Mouse (Mus musculus) liver, embryonic 14.5 days (tissue): ENCODE data around the gene Mpnd. TPM values are rescaled to one million over a fixed set of nuclear protein-coding genes. Genes with fewer than 3 reads are reported as not detected.
A peak's percentile ranks its signal among the peaks of the same experiment; 100 is the strongest.

Experiments
- ATAC-seq: fragments of 200-750 bp; cut with Nextera tagmentation; 2 replicates; pipeline ENCODE4 v1.8.0; 2017; ENCODE audit warnings: moderate number of reproducible peaks, mild to moderate bottlenecking, moderate library complexity; ENCODE audit not compliant: insufficient read depth
- DNase-seq, 3 experiments: peaks; one replicate each; pipeline ENCODE4 v3.0.0-alpha.2; 2012 to 2013; ENCODE audit warnings: low read depth in 3 of 3, low spot score in 3 of 3
- H3K27ac ChIP-seq: fragments of 300-500 bp; sonication (generic); 2 replicates; pipeline ENCODE4 v1.5.1; 2014; ENCODE audit warnings: moderate library complexity, mild to moderate bottlenecking, control low read depth, inconsistent platforms
- H3K27me3 ChIP-seq: fragments of 300-500 bp; sonication (generic); 2 replicates; pipeline ENCODE4 v1.6.1; 2014; ENCODE audit warnings: mild to moderate bottlenecking, low read length, moderate library complexity; ENCODE audit not compliant: control insufficient read depth, insufficient read depth
- H3K36me3 ChIP-seq: fragments of 300-500 bp; sonication (generic); replicated peaks from 2 replicates; pipeline ENCODE4 v1.6.1; 2014; ENCODE audit warnings: low read depth; ENCODE audit not compliant: control insufficient read depth, insufficient read depth
- H3K4me1 ChIP-seq, 2 experiments: fragments of 200-500 bp in 1 of 2; fragments of 300-500 bp in 1 of 2; sonication (generic) in 1 of 2; replicated peaks; 2 replicates each; pipeline ENCODE4 v1.6.1; 2012 to 2014; ENCODE audit warnings: antibody characterized with exemption in 1 of 2, inconsistent platforms in 1 of 2, low read length in 1 of 2; ENCODE audit not compliant: control insufficient read depth in 2 of 2, insufficient read depth in 2 of 2
- H3K4me2 ChIP-seq: fragments of 300-500 bp; sonication (generic); 2 replicates; pipeline ENCODE4 v1.6.1; 2014; ENCODE audit warnings: low read depth, mild to moderate bottlenecking, control low read depth, moderate library complexity
- H3K4me3 ChIP-seq, 2 experiments: fragments of 200-500 bp in 1 of 2; fragments of 300-500 bp in 1 of 2; sonication (generic) in 1 of 2; 2 replicates each; pipeline ENCODE4 v1.5.1; 2012 to 2014; ENCODE audit warnings: low read depth in 2 of 2, low read length in 2 of 2, mild to moderate bottlenecking in 2 of 2, control low read depth in 1 of 2, inconsistent platforms in 1 of 2, moderate library complexity in 1 of 2; ENCODE audit not compliant: insufficient read depth in 1 of 2
- H3K9ac ChIP-seq: fragments of 300-500 bp; sonication (generic); replicated peaks from 2 replicates; pipeline ENCODE4 v1.6.1; 2014; ENCODE audit warnings: mild to moderate bottlenecking, control low read depth, moderate library complexity
- H3K9me3 ChIP-seq: fragments of 300-500 bp; sonication (generic); 2 replicates; pipeline ENCODE4 v1.6.1; 2016; ENCODE audit warnings: low read length, mixed read lengths; ENCODE audit not compliant: control insufficient read depth
- CTCF ChIP-seq: IDR thresholded peaks from 2 replicates; pipeline ENCODE4 v1.5.1; 2016; ENCODE audit warnings: antibody characterized with exemption, low read depth, control low read depth
- EP300 ChIP-seq: IDR thresholded peaks from 2 replicates; pipeline ENCODE4 v1.6.1; 2016; ENCODE audit warnings: antibody characterized with exemption, low read depth
- WGBS: fragments of 180-500 bp; shearing (Covaris S2); extraction: QIAGEN DNeasy Blood & Tissue Kit; methylation state at CpG from one replicate; pipeline ENCODE4 v1.1.7; 2014; ENCODE audit not compliant: insufficient replicate concordance; 5-methylcytosine and 5-hydroxymethylcytosine counted together
- polyA plus RNA-seq, 2 experiments: library from polyadenylated mRNA; depleted of rRNA in 1 of 2; stranded (reverse) in 1 of 2; unstranded in 1 of 2; fragments of >200 nt; fragmentation: Nextera tagmentation in 1 of 2; extraction: Ambion mirVana in 1 of 2; gene quantifications; 2 replicates each; pipeline versions ENCODE4 v1.2.1 to v1.2.3; 2012 to 2014

The Mpnd gene
- polyA plus RNA-seq, 2 experiments, result 12.9 to 15.7 TPM

GRCm38 (mm10) chr17:56032127-56032733 lies 26.7 kb downstream of the Mpnd start:
- Histone ChIP-seq H3K4me3 (no peak overlapping the region), H3K9me3 (no peaks in the 10 kb centered on the region), H3K4me2 (no peak overlapping the region; the same call in 1 of the 2 replicates), H3K36me3 (no peaks in the 10 kb centered on the region), H3K9ac (no peak overlapping the region), H3K27ac (no peak overlapping the region), H3K27me3 (no peaks in the 10 kb centered on the region), H3K4me1 (peaks cover 12 to 28% of the 10 kb centered on the region in 2 experiments)
- WGBS, result 74% methylated on average over 6 of the region's 6 CpGs
- TF ChIP-seq CTCF (no peak), EP300 (no peak)
- DNase-seq (no peak), ATAC-seq (no peak)

GRCm38 (mm10) chr17:56032831-56033230 lies 27.3 kb downstream of the Mpnd start:
- no peak overlapping the region for H3K4me2 ChIP-seq
- 58% methylated on average over 7 of the region's 7 CpGs for WGBS
- H3K9ac ChIP-seq, result no peak overlapping the region
- no peak for DNase-seq
- H3K4me1 ChIP-seq, result peaks cover 14 to 29% of the 10 kb centered on the region in 2 experiments
- H3K4me3 ChIP-seq, result no peak overlapping the region
- ATAC-seq, result no peak
- no peaks in the 10 kb centered on the region for H3K27me3 ChIP-seq
- no peak for TF ChIP-seq EP300
- TF ChIP-seq CTCF, result no peak
- no peaks in the 10 kb centered on the region for H3K9me3 ChIP-seq
- no peak overlapping the region for H3K27ac ChIP-seq
- H3K36me3 ChIP-seq, result no peaks in the 10 kb centered on the region

GRCm38 (mm10) chr17:56034040-56034725 lies 28.7 kb downstream of the Mpnd start:
- no peak overlapping the region for H3K27ac ChIP-seq
- H3K9ac ChIP-seq, result peak overlapping the region; percentile 72; the same call in 1 of the 2 replicates
- WGBS, result 74% methylated on average over 7 of the region's 7 CpGs
- H3K4me3 ChIP-seq, result peak overlapping the region in 1 of 2 experiments; percentile 93; a peak in 2 of 4 replicates
- ATAC-seq (no peak), DNase-seq (no peak)
- H3K36me3 ChIP-seq, result no peaks in the 10 kb centered on the region
- H3K9me3 ChIP-seq, result no peaks in the 10 kb centered on the region
- no peaks in the 10 kb centered on the region for H3K27me3 ChIP-seq
- H3K4me2 ChIP-seq, result peak overlapping the region; percentile 82
- TF ChIP-seq EP300 (no peak), CTCF (no peak)
- H3K4me1 ChIP-seq, result peaks cover 14 to 29% of the 10 kb centered on the region in 2 experiments

GRCm38 (mm10) chr17:56034726-56035100 lies 29.2 kb downstream of the Mpnd start:
- DNase-seq (no peak), ATAC-seq (no peak)
- Histone ChIP-seq H3K9ac (peak overlapping the region; percentile 72), H3K27me3 (no peaks in the 10 kb centered on the region), H3K36me3 (no peaks in the 10 kb centered on the region), H3K4me2 (peak overlapping the region; percentile 82), H3K4me3 (peak overlapping the region; percentile 76 to 93), H3K27ac (no peak overlapping the region; the same call in none of the 2 replicates), H3K4me1 (peaks cover 14 to 29% of the 10 kb centered on the region in 2 experiments), H3K9me3 (no peaks in the 10 kb centered on the region)
- WGBS, result 84% methylated on average over 6 of the region's 6 CpGs
- TF ChIP-seq EP300 (no peak), CTCF (no peak)

- Histone ChIP-seq H3K4me2 (peak overlapping the region; percentile 82), H3K27ac (no peak overlapping the region; the same call in 1 of the 2 replicates), H3K4me1 (peaks cover 14 to 29% of the 10 kb centered on the region in 2 experiments), H3K27me3 (no peaks in the 10 kb centered on the region), H3K9me3 (no peaks in the 10 kb centered on the region), H3K4me3 (peak overlapping the region; percentile 76 to 93), H3K36me3 (no peaks in the 10 kb centered on the region), H3K9ac (peak overlapping the region; percentile 72)
- 71% methylated on average over 4 of the region's 4 CpGs for WGBS
- DNase-seq, result no peak
- no peak for ATAC-seq
- TF ChIP-seq EP300 (no peak), CTCF (no peak)
These were observed 29.7 kb downstream of the Mpnd start for GRCm38 (mm10) chr17:56035216-56035615.
